Mouse (Mus musculus) layer of hippocampus, adult 2 months (tissue): ENCODE results near the gene Dohh. TPM values are rescaled to one million over a fixed set of nuclear protein-coding genes. Genes with fewer than 3 reads are reported as not detected.
A peak's percentile ranks its signal among the peaks of the same experiment; 100 is the strongest.

Experiments
- DNase-seq, 2 experiments: peaks; one replicate each; pipeline ENCODE4 v3.0.0; 2022; ENCODE audit warnings: low spot score in 2 of 2
- H3K27ac ChIP-seq: fragments of 200-600 bp; 2 replicates; pipeline ENCODE4 v1.8.1; 2022
- H3K4me3 ChIP-seq: fragments of 200-600 bp; 2 replicates; pipeline ENCODE4 v1.8.1; 2022; ENCODE audit warnings: mild to moderate bottlenecking
- CTCF ChIP-seq: fragments of 200-600 bp; conservative IDR thresholded peaks from 2 replicates; pipeline ENCODE4 v1.8.1; 2022; ENCODE audit warnings: antibody characterized with exemption, mild to moderate bottlenecking, moderate library complexity
- total RNA-seq, 2 experiments: library from RNA; stranded (reverse); gene quantifications; 2 replicates each; pipeline ENCODE4 v1.2.3; 2021

Dohh gene
- total RNA-seq, 2 experiments from 2014 or later: 75.9 to 79.7 TPM

GRCm38 (mm10) chr10:81379183-81379553 is 5.1 kb upstream of the Dohh start:
- DNase-seq: no peak
- Histone ChIP-seq H3K4me3 (peak overlapping the region; percentile 62), H3K27ac (peak overlapping the region; percentile 50; the same call in 1 of the 2 replicates)
- no peak for TF ChIP-seq CTCF

GRCm38 (mm10) chr10:81379809-81380378 is 4.3 kb upstream of the Dohh start:
- no peak overlapping the region for H3K27ac ChIP-seq
- no peak for DNase-seq
- no peak overlapping the region for H3K4me3 ChIP-seq
- TF ChIP-seq CTCF: no peak

- H3K27ac ChIP-seq: no peak overlapping the region
- no peak overlapping the region for H3K4me3 ChIP-seq
- no peak for DNase-seq
- no peak for TF ChIP-seq CTCF
Measured at GRCm38 (mm10) chr10:81382039-81382438, 2.2 kb upstream of the Dohh start.

- no peak for DNase-seq
- peak overlapping the region; percentile 73 for H3K4me3 ChIP-seq
- no peak for TF ChIP-seq CTCF
- peak overlapping the region; percentile 98 for H3K27ac ChIP-seq
Measured at GRCm38 (mm10) chr10:81384605-81384982, 366 bp downstream of the Dohh start.

- TF ChIP-seq CTCF: no peak
- no peak overlapping the region for H3K27ac ChIP-seq
- peak overlapping the region; percentile 73 for H3K4me3 ChIP-seq
- DNase-seq: no peak
Measured at GRCm38 (mm10) chr10:81385603-81386306, 1.5 kb downstream of the Dohh start.

GRCm38 (mm10) chr10:81387716-81388115 is 3.5 kb downstream of the Dohh start:
- Histone ChIP-seq H3K4me3 (no peak overlapping the region), H3K27ac (no peak overlapping the region)
- no peak for DNase-seq
- no peak for TF ChIP-seq CTCF

- no peak for DNase-seq
- TF ChIP-seq CTCF: no peak
- Histone ChIP-seq H3K4me3 (no peak within 1 kb of the TSS), H3K27ac (no peak within 1 kb of the TSS; the same call in 1 of the 2 replicates)
Measured at GRCm38 (mm10) chr10:81388505-81389055, 4.4 kb downstream of the Dohh start, which contains the start of gene Gm48552. Gene Gm48552, plus strand, starts transcription at chr10:81389005.

GRCm38 (mm10) chr10:81389373-81389772 is 5.1 kb downstream of the Dohh start:
- Histone ChIP-seq H3K27ac (no peak overlapping the region; the same call in 1 of the 2 replicates), H3K4me3 (no peak overlapping the region)
- no peak for DNase-seq
- no peak for TF ChIP-seq CTCF

GRCm38 (mm10) chr10:81389801-81390677 is 5.8 kb downstream of the Dohh start:
- peak; percentile 57 to 82 for DNase-seq

GRCm38 (mm10) chr10:81390678-81390965 is 6.4 kb downstream of the Dohh start:
- TF ChIP-seq CTCF: no peak
- no peak for DNase-seq
- H3K4me3 ChIP-seq: no peak overlapping the region
- no peak overlapping the region for H3K27ac ChIP-seq

More at GRCm38 (mm10) chr10:81389801-81390677, 5.8 kb downstream of the Dohh start:
- peak; percentile 95 for TF ChIP-seq CTCF
- Histone ChIP-seq H3K27ac (peak overlapping the region; percentile 10; the same call in 1 of the 2 replicates), H3K4me3 (no peak overlapping the region)

GRCm38 (mm10) chr10:81392270-81392669 is 8.0 kb downstream of the Dohh start:
- no peak for TF ChIP-seq CTCF
- Histone ChIP-seq H3K4me3 (no peak overlapping the region), H3K27ac (no peak overlapping the region)
- no peak for DNase-seq

GRCm38 (mm10) chr10:81392781-81393185 is 8.6 kb downstream of the Dohh start, which contains the start of gene Smim24:
Gene Smim24, plus strand, starts transcription at chr10:81393051.
- peak within 1 kb of the TSS; percentile 32; the same call in 1 of the 2 replicates for H3K4me3 ChIP-seq
- H3K27ac ChIP-seq: peak within 1 kb of the TSS; percentile 51
- no peak for DNase-seq
- no peak for TF ChIP-seq CTCF
